ENCODE assay signal across 17 mouse cellular contexts in the genomic region with DNA sequence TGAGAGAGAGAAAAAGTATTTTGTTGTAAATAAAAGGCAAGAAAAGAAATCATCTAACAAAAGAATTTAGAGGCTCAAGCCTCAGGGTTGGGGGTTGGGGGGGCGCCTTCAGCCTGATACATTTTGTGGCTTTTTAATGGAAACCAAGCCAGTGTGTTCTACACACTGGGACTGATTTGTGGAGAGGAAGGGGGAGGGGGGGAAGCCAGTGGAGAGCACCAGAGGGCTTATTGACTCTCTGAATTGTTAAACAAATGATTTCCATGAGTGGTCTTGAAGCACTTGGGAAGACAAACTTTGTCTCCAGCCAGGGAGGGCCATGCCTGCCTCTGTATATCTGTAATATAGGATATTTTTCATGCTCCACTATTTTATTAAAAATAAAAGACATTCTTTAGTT. TPM values are rescaled to one million over a fixed set of nuclear protein-coding genes. Genes with fewer than 3 reads are reported as not detected.
DNase-seq lines count a peak whose midpoint lies in the region; ATAC-seq lines count a peak whose summit lies in the region.
"Had no signal": no experiment of that assay in that cellular context is flagged by ENCODE, and none has a peak within 500 bp of the region (broad histone marks: within the 10 kb centered on the region; RNA-seq: fewer than 3 reads in every experiment).

No protein-coding gene starts in this region.

- no peaks in the 10 kb centered on the region for H3K9me3 ChIP-seq in embryonic facial prominence, embryonic 10.5 days
- no peaks in the 10 kb centered on the region for H3K9me3 ChIP-seq in hindbrain, embryonic 15.5 days
- H3K9me3 ChIP-seq in midbrain, embryonic 13.5 days, result no peaks in the 10 kb centered on the region
- H3K9me3 ChIP-seq: heart, embryonic 12.5 days had no signal

- H3K36me3 ChIP-seq in embryonic facial prominence, embryonic 10.5 days (replicated peaks), result peaks cover 3% of the 10 kb centered on the region; the same call in 1 of the 2 replicates
- H3K36me3 ChIP-seq in hindbrain, embryonic 15.5 days, result no peaks in the 10 kb centered on the region
- no peaks in the 10 kb centered on the region for H3K36me3 ChIP-seq in midbrain, embryonic 13.5 days
- H3K36me3 ChIP-seq: heart, embryonic 12.5 days had no signal

- WGBS in embryonic facial prominence, embryonic 10.5 days, result 24% methylated on average over 1 of the region's 1 CpGs
- 19% methylated on average over 1 of the region's 1 CpGs for WGBS in hindbrain, embryonic 15.5 days
- WGBS in midbrain, embryonic 13.5 days, result 11% methylated on average over 1 of the region's 1 CpGs

- DNase-seq in ES-CJ7 (ENCODE audit: low read depth, low spot score), result peak; percentile 65
- no peak for DNase-seq in embryonic facial prominence, embryonic 10.5 days (ENCODE audit: low spot score)
- DNase-seq in lung, postnatal 14 days, result no peak
- no peak for DNase-seq in left cerebral cortex, postnatal 25 days (ENCODE audit: low spot score in 2 of 2)
- no peak for DNase-seq in adrenal gland, postnatal 14 days
- no peak for DNase-seq in right cerebral cortex, postnatal 14 days
- DNase-seq: adrenal gland, postnatal 10 days; gastrocnemius, postnatal 10 days; kidney, postnatal 10 days; thymus, adult 18-20 months had no signal

- ATAC-seq in hindbrain, embryonic 15.5 days (ENCODE audit: low FRiP score, low read depth), result no peak
- no peak for ATAC-seq in midbrain, embryonic 13.5 days
- ATAC-seq: forebrain, embryonic 16.5 days had no signal

- H3K4me3 ChIP-seq in embryonic facial prominence, embryonic 10.5 days, result peak overlapping the region; percentile 84
- H3K4me3 ChIP-seq in hindbrain, embryonic 15.5 days, result 0 out of 2 replicates have a peak overlapping the region, but pooled peaks have one; percentile 9
- H3K4me3 ChIP-seq in midbrain, embryonic 13.5 days (replicated peaks), result peak overlapping the region; percentile 76
- H3K4me3 ChIP-seq: heart, embryonic 12.5 days had no signal

- H3K27me3 ChIP-seq in embryonic facial prominence, embryonic 10.5 days (replicated peaks; ENCODE audit: low read depth, poor library complexity, severe bottlenecking), result peaks cover 92% of the 10 kb centered on the region
- peaks cover 13% of the 10 kb centered on the region for H3K27me3 ChIP-seq in hindbrain, embryonic 15.5 days
- peaks cover 55% of the 10 kb centered on the region for H3K27me3 ChIP-seq in midbrain, embryonic 13.5 days
- H3K27me3 ChIP-seq: CH12.LX had no signal

- intact Hi-C loops in left cerebral cortex, postnatal 25 days (cut with DNase I), result no loop called here

- H3K27ac ChIP-seq in embryonic facial prominence, embryonic 10.5 days (replicated peaks), result no peak overlapping the region
- H3K27ac ChIP-seq in hindbrain, embryonic 15.5 days (replicated peaks), result no peak overlapping the region
- H3K27ac ChIP-seq in midbrain, embryonic 13.5 days, result no peak overlapping the region

- H3K9ac ChIP-seq in hindbrain, embryonic 15.5 days, result no peak overlapping the region
- H3K9ac ChIP-seq in midbrain, embryonic 13.5 days (replicated peaks), result peak overlapping the region; percentile 82
- H3K9ac ChIP-seq: heart, embryonic 12.5 days had no signal

- peaks cover 75% of the 10 kb centered on the region for H3K4me1 ChIP-seq in embryonic facial prominence, embryonic 10.5 days
- peaks cover 53% of the 10 kb centered on the region for H3K4me1 ChIP-seq in hindbrain, embryonic 15.5 days (replicated peaks)
- H3K4me1 ChIP-seq in midbrain, embryonic 13.5 days (replicated peaks), result peaks cover 85% of the 10 kb centered on the region

- H3K4me2 ChIP-seq in hindbrain, embryonic 15.5 days, result peak overlapping the region; percentile 93
- peak overlapping the region; percentile 91 for H3K4me2 ChIP-seq in midbrain, embryonic 13.5 days (replicated peaks)
- H3K4me2 ChIP-seq: heart, embryonic 12.5 days had no signal

RNA-seq across cellular contexts. Expression of a gene that starts 3.0 kb away (rescaled TPM):
- 3.1 and 4.3 TPM in 2 replicates for polyA plus RNA-seq in embryonic facial prominence, embryonic 10.5 days (2016; fragmentation: Nextera tagmentation; extraction: Ambion mirVana)
- 4.4 and 5.8 TPM in 2 replicates for polyA plus RNA-seq in hindbrain, embryonic 15.5 days (2015; fragmentation: Nextera tagmentation; extraction: Ambion mirVana)
- polyA plus RNA-seq in midbrain, embryonic 13.5 days (2015; fragmentation: Nextera tagmentation; extraction: Ambion mirVana), result 10.9 and 14.6 TPM in 2 replicates
- 1 to 10 TPM; 4.4 to 6.6 TPM for total RNA-seq in left cerebral cortex, postnatal 25 days (2021)
- total RNA-seq in adrenal gland, postnatal 14 days (2021), result 0.19 and 0.98 TPM in 2 replicates
- total RNA-seq: CH12.LX; hematopoietic stem cell, adult 5-6 weeks; liver, adult 2 months had no signal
- polyA plus RNA-seq: liver, adult 2 months had no signal

Comparison
In these comparisons a context has a peak if more than half of its experiments do, and no peak if none do; other contexts are left out.
1. H3K4me3 ChIP-seq: peak in every context shown above with its lines; median percentile 84 in embryonic facial prominence, embryonic 10.5 days; 76 in midbrain, embryonic 13.5 days; 9 in hindbrain, embryonic 15.5 days.